Mouse (Mus musculus): ENCODE measurements around the gene Ddx49. TPM values are rescaled to one million over a fixed set of nuclear protein-coding genes. Genes with fewer than 3 reads are reported as not detected.

Ddx49 gene
- total and polyA plus RNA-seq, 2 experiments from 2014 or later: 43.6 to 47.0 TPM

- Histone ChIP-seq H3K27ac (ENCODE audit: low read depth, low read length) (no peak overlapping the region), H3K27me3 (ENCODE audit: insufficient read depth, low read length) (no peaks in the 10 kb centered on the region), H3K4me2 (ENCODE audit: low read depth, low read length, poor library complexity, severe bottlenecking) (no peak overlapping the region), H3K36me3 (ENCODE audit: insufficient read depth, low read length) (no peaks in the 10 kb centered on the region), H3K9ac (replicated peaks; ENCODE audit: low read length, poor library complexity, severe bottlenecking) (no peak overlapping the region), H3K9me3 (ENCODE audit: low read length) (no peaks in the 10 kb centered on the region), H3K4me3 (ENCODE audit: low read depth, low read length) (no peak overlapping the region), H3K4me1 (ENCODE audit: insufficient read depth, low read length) (no peaks in the 10 kb centered on the region)
- DNase-seq (ENCODE audit: low spot score) (no peak), ATAC-seq (ENCODE audit: low FRiP score) (no peak)
- TF ChIP-seq CTCF (IDR thresholded peaks at IDR 0.05): no peak
- WGBS: 73% methylated on average over 8 of the region's 8 CpGs
These were observed 23.0 kb downstream of the Ddx49 start for GRCm38 (mm10) chr8:70279266-70279665.

GRCm38 (mm10) chr8:70278175-70278574 is 24.1 kb downstream of the Ddx49 start:
- Histone ChIP-seq H3K4me3 (ENCODE audit: low read depth, low read length) (no peak overlapping the region), H3K9me3 (ENCODE audit: low read length) (no peaks in the 10 kb centered on the region), H3K4me1 (ENCODE audit: insufficient read depth, low read length) (no peaks in the 10 kb centered on the region), H3K36me3 (ENCODE audit: insufficient read depth, low read length) (no peaks in the 10 kb centered on the region), H3K27me3 (ENCODE audit: insufficient read depth, low read length) (no peaks in the 10 kb centered on the region), H3K27ac (ENCODE audit: low read depth, low read length) (no peak overlapping the region), H3K4me2 (ENCODE audit: low read depth, low read length, poor library complexity, severe bottlenecking) (no peak overlapping the region), H3K9ac (replicated peaks; ENCODE audit: low read length, poor library complexity, severe bottlenecking) (0 out of 2 replicates have a peak overlapping the region, but pooled peaks have one; percentile 24)
- no peak for DNase-seq (ENCODE audit: low spot score)
- no peak for ATAC-seq (ENCODE audit: low FRiP score)
- 65% methylated on average over 15 of the region's 15 CpGs for WGBS
- no peak for TF ChIP-seq CTCF (IDR thresholded peaks at IDR 0.05)

GRCm38 (mm10) chr8:70276476-70276875 is 25.8 kb downstream of the Ddx49 start:
- no peaks in the 10 kb centered on the region for H3K9me3 ChIP-seq (ENCODE audit: low read length)
- ATAC-seq (ENCODE audit: low FRiP score) (no peak), DNase-seq (ENCODE audit: low spot score) (no peak)
- H3K27me3 ChIP-seq (ENCODE audit: insufficient read depth, low read length): no peaks in the 10 kb centered on the region
- no peak overlapping the region for H3K4me2 ChIP-seq (ENCODE audit: low read depth, low read length, poor library complexity, severe bottlenecking)
- WGBS: 78% methylated on average over 3 of the region's 3 CpGs
- no peak for TF ChIP-seq CTCF (IDR thresholded peaks at IDR 0.05)
- H3K9ac ChIP-seq (replicated peaks; ENCODE audit: low read length, poor library complexity, severe bottlenecking): no peak overlapping the region
- no peak overlapping the region for H3K4me3 ChIP-seq (ENCODE audit: low read depth, low read length)
- H3K36me3 ChIP-seq (ENCODE audit: insufficient read depth, low read length): no peaks in the 10 kb centered on the region
- H3K4me1 ChIP-seq (ENCODE audit: insufficient read depth, low read length): no peaks in the 10 kb centered on the region
- no peak overlapping the region for H3K27ac ChIP-seq (ENCODE audit: low read depth, low read length)

- ATAC-seq (ENCODE audit: low FRiP score): no peak
- H3K36me3 ChIP-seq (ENCODE audit: insufficient read depth, low read length): no peaks in the 10 kb centered on the region
- no peaks in the 10 kb centered on the region for H3K4me1 ChIP-seq (ENCODE audit: insufficient read depth, low read length)
- no peak for DNase-seq (ENCODE audit: low spot score)
- no peaks in the 10 kb centered on the region for H3K27me3 ChIP-seq (ENCODE audit: insufficient read depth, low read length)
- H3K4me3 ChIP-seq (ENCODE audit: low read depth, low read length): no peak overlapping the region
- H3K27ac ChIP-seq (ENCODE audit: low read depth, low read length): no peak overlapping the region
- no peak overlapping the region for H3K4me2 ChIP-seq (ENCODE audit: low read depth, low read length, poor library complexity, severe bottlenecking)
- no peak for TF ChIP-seq CTCF (IDR thresholded peaks at IDR 0.05)
- H3K9me3 ChIP-seq (ENCODE audit: low read length): no peaks in the 10 kb centered on the region
- H3K9ac ChIP-seq (replicated peaks; ENCODE audit: low read length, poor library complexity, severe bottlenecking): no peak overlapping the region
These were observed 27.9 kb downstream of the Ddx49 start for GRCm38 (mm10) chr8:70274350-70274749.

- H3K4me2 ChIP-seq (ENCODE audit: low read depth, low read length, poor library complexity, severe bottlenecking): no peak overlapping the region
- no peaks in the 10 kb centered on the region for H3K27me3 ChIP-seq (ENCODE audit: insufficient read depth, low read length)
- no peak overlapping the region for H3K4me3 ChIP-seq (ENCODE audit: low read depth, low read length)
- no peaks in the 10 kb centered on the region for H3K4me1 ChIP-seq (ENCODE audit: insufficient read depth, low read length)
- ATAC-seq (ENCODE audit: low FRiP score) (no peak), DNase-seq (ENCODE audit: low spot score) (no peak)
- no peak overlapping the region for H3K27ac ChIP-seq (ENCODE audit: low read depth, low read length)
- no peaks in the 10 kb centered on the region for H3K9me3 ChIP-seq (ENCODE audit: low read length)
- H3K9ac ChIP-seq (replicated peaks; ENCODE audit: low read length, poor library complexity, severe bottlenecking): no peak overlapping the region
- 64% methylated on average over 3 of the region's 3 CpGs for WGBS
- no peak for TF ChIP-seq CTCF (IDR thresholded peaks at IDR 0.05)
- no peaks in the 10 kb centered on the region for H3K36me3 ChIP-seq (ENCODE audit: insufficient read depth, low read length)
These were observed 29.3 kb downstream of the Ddx49 start for GRCm38 (mm10) chr8:70272949-70273348.

GRCm38 (mm10) chr8:70268799-70269565 is 33.3 kb downstream of the Ddx49 start:
- H3K4me1 ChIP-seq (ENCODE audit: insufficient read depth, low read length): no peaks in the 10 kb centered on the region
- H3K4me2 ChIP-seq (ENCODE audit: low read depth, low read length, poor library complexity, severe bottlenecking): no peak overlapping the region
- H3K27ac ChIP-seq (ENCODE audit: low read depth, low read length): no peak overlapping the region
- no peak overlapping the region for H3K4me3 ChIP-seq (ENCODE audit: low read depth, low read length)
- ATAC-seq (ENCODE audit: low FRiP score) (no peak), DNase-seq (ENCODE audit: low spot score) (no peak)
- no peak overlapping the region for H3K9ac ChIP-seq (replicated peaks; ENCODE audit: low read length, poor library complexity, severe bottlenecking)
- TF ChIP-seq CTCF (IDR thresholded peaks at IDR 0.05): peak; percentile 56
- no peaks in the 10 kb centered on the region for H3K27me3 ChIP-seq (ENCODE audit: insufficient read depth, low read length)
- no peaks in the 10 kb centered on the region for H3K9me3 ChIP-seq (ENCODE audit: low read length)
- WGBS: 59% methylated on average over 11 of the region's 11 CpGs
- H3K36me3 ChIP-seq (ENCODE audit: insufficient read depth, low read length): peaks cover 11% of the 10 kb centered on the region; the same call in 1 of the 2 replicates
